Mouse (Mus musculus): Measurements from ENCODE around the gene Gpr180.
"Not testable (repeated sequence)": the region's sequence is repeated elsewhere in the genome, so short reads cannot be mapped to it uniquely, and the experiment has no call there.

Gpr180 gene

GRCm38 (mm10) chr14:118152294-118152651, 15.3 kb downstream of the Gpr180 start:
- DNase-seq (ENCODE audit: low spot score in 2 of 2), result no peak

- DNase-seq (ENCODE audit: low spot score in 2 of 2), result not testable (repeated sequence)
Measured at GRCm38 (mm10) chr14:118156056-118156455, 19.1 kb downstream of the Gpr180 start.

GRCm38 (mm10) chr14:118156740-118157139, 19.8 kb downstream of the Gpr180 start:
- DNase-seq (ENCODE audit: low spot score in 2 of 2), result no peak

GRCm38 (mm10) chr14:118157146-118157545, 20.2 kb downstream of the Gpr180 start:
- DNase-seq (ENCODE audit: low spot score in 2 of 2), result peak in 1 of 2 experiments; percentile 58

GRCm38 (mm10) chr14:118161751-118162150, 24.8 kb downstream of the Gpr180 start:
- DNase-seq (ENCODE audit: low spot score in 2 of 2), result no peak

- DNase-seq (ENCODE audit: low spot score in 2 of 2), result no peak
Measured at GRCm38 (mm10) chr14:118162640-118163039, 25.7 kb downstream of the Gpr180 start.

GRCm38 (mm10) chr14:118168776-118169175, 31.8 kb downstream of the Gpr180 start:
- no peak for DNase-seq (ENCODE audit: low spot score in 2 of 2)

GRCm38 (mm10) chr14:118173590-118174203, 36.7 kb downstream of the Gpr180 start:
- no peak for DNase-seq (ENCODE audit: low spot score in 2 of 2)

GRCm38 (mm10) chr14:118175071-118175693, 38.2 kb downstream of the Gpr180 start:
- no peak for DNase-seq (ENCODE audit: low spot score in 2 of 2)

GRCm38 (mm10) chr14:118175694-118176085, 38.7 kb downstream of the Gpr180 start:
- no peak for DNase-seq (ENCODE audit: low spot score in 2 of 2)

GRCm38 (mm10) chr14:118179251-118179650, 42.3 kb downstream of the Gpr180 start:
- DNase-seq (ENCODE audit: low spot score in 2 of 2), result no peak

- DNase-seq (ENCODE audit: low spot score in 2 of 2), result no peak
Measured at GRCm38 (mm10) chr14:118179701-118180100, 42.7 kb downstream of the Gpr180 start.

GRCm38 (mm10) chr14:118180117-118180557, 43.2 kb downstream of the Gpr180 start:
- no peak for DNase-seq (ENCODE audit: low spot score in 2 of 2)

- peak in 1 of 2 experiments; percentile 28 for DNase-seq (ENCODE audit: low spot score in 2 of 2)
Measured at GRCm38 (mm10) chr14:118180711-118181177, 43.8 kb downstream of the Gpr180 start.

- DNase-seq (ENCODE audit: low spot score in 2 of 2), result no peak
Measured at GRCm38 (mm10) chr14:118191442-118191841, 54.5 kb downstream of the Gpr180 start.

GRCm38 (mm10) chr14:118193001-118193628, 56.2 kb downstream of the Gpr180 start:
- no peak for DNase-seq (ENCODE audit: low spot score in 2 of 2)

- no peak for DNase-seq (ENCODE audit: low spot score in 2 of 2)
Measured at GRCm38 (mm10) chr14:118193663-118194062, 56.7 kb downstream of the Gpr180 start.

GRCm38 (mm10) chr14:118194219-118194914, 57.4 kb downstream of the Gpr180 start:
- DNase-seq (ENCODE audit: low spot score in 2 of 2), result no peak

- no peak for DNase-seq (ENCODE audit: low spot score in 2 of 2)
Measured at GRCm38 (mm10) chr14:118197063-118197462, 60.1 kb downstream of the Gpr180 start.

GRCm38 (mm10) chr14:118200731-118201130, 63.8 kb downstream of the Gpr180 start:
- DNase-seq (ENCODE audit: low spot score in 2 of 2), result no peak

GRCm38 (mm10) chr14:118202006-118202405, 65.0 kb downstream of the Gpr180 start:
- no peak for DNase-seq (ENCODE audit: low spot score in 2 of 2)

GRCm38 (mm10) chr14:118203031-118203430, 66.1 kb downstream of the Gpr180 start:
- DNase-seq (ENCODE audit: low spot score in 2 of 2), result no peak
